Mouse (Mus musculus) Patski (cell line): ENCODE measurements around the gene Pdlim7. TPM values are rescaled to one million over a fixed set of nuclear protein-coding genes. Genes with fewer than 3 reads are reported as not detected.

Experiments used
- ATAC-seq: fragments of 100-300 bp; one replicate; pipeline ENCODE4 v1.8.0; 2021
- CTCF ChIA-PET: fragments of 350-600 bp; sonication (Branson Sonifier 250); formaldehyde crosslinking; loops from one replicate; lab custom pipeline; 2022; ENCODE audit warnings: inconsistent platforms; lab: Charles Lee
- POLR2A ChIA-PET: fragments of 350-600 bp; sonication (Branson Sonifier 250); formaldehyde crosslinking; loops from one replicate; lab custom pipeline; 2022; ENCODE audit warnings: antibody characterized with exemption, inconsistent platforms; lab: Charles Lee
- DNase-seq: peaks from one replicate; pipeline ENCODE4 v3.0.0-alpha.2; 2011; ENCODE audit warnings: low read depth, low spot score
- H3K27me3 ChIP-seq: fragments of 371-371 bp; one replicate; pipeline ENCODE4 v1.5.1; 2021
- CTCF ChIP-seq: fragments of 100-300 bp; IDR thresholded peaks from one replicate; pipeline ENCODE4 v1.5.1; 2021
- in situ Hi-C: fragments of 300-500 bp; cut with MboI; formaldehyde crosslinking; loops from 3 replicates; pipeline ENCODE4 v1.11.1; 2018; ENCODE audit warnings: low pct_unique_long_range_greater_than_20kb, mixed read lengths
- polyA plus RNA-seq: library from polyadenylated mRNA; unstranded; gene quantifications from one replicate; pipeline ENCODE4 v1.2.3, GENCODE M21; 2021

Pdlim7 gene
- polyA plus RNA-seq, 1 experiment from 2014 or later, result 129 TPM

DNA sequence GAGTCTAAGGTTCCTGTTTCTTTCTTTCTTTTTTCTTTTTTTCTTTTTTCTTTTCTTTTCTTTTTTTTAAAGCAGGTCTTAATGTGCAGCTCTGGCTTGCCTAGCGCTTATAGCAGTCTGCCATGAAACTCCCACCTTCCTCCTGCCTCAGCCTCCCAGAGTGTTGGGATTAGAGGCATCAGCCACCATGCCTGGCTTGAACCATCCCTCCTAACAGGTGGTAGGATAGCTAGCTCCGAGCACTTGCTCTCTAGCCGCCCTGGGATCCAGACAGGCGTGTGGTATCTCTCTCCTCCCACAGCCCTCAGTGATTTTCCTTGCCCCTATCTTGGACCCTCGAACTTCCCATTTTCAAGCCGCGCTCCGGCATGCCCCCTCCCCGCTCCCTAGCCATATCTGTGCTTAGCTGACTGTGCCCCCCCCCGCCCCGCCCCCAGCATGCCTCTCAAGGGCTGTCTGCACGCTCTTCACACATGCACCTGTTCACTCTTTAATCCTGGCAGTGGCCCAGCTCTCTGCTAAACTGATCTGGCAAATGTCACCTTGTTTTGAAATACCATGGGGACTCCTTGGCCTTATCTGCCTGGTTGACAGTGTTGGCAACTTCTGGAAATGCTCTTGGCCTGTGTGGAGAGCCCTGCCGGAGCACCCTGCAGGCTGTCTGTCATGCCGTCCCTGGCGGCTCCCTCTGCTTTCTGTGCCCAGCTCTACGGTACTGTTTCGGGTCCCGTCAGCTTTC is 18.4 kb downstream of the Pdlim7 start:
- ChIA-PET POLR2A (interaction anchor here (0.6 to 1.5 kb wide), 3 partner anchors 12 to 40 kb away, joined by 3 to 4 read pairs (median 4); no protein-coding TSS in a partner anchor), CTCF (interaction anchor here (0.9 kb wide), 1 partner anchor 90 kb away, joined by 3 read pairs; no protein-coding TSS in a partner anchor)
- H3K27me3 ChIP-seq, result no peaks in the 10 kb centered on the region
- no peak for ATAC-seq
- no peak for DNase-seq
- in situ Hi-C loops, result no loop called here
- TF ChIP-seq CTCF, result no peak

- ATAC-seq (no peak), DNase-seq (no peak)
- CTCF ChIA-PET, result no interaction called here
- no peaks in the 10 kb centered on the region for H3K27me3 ChIP-seq
- in situ Hi-C loops, result no loop called here
- no peak for TF ChIP-seq CTCF
- POLR2A ChIA-PET, result no interaction called here
These were observed 19.2 kb downstream of the Pdlim7 start for GRCm38 (mm10) chr13:55494257-55494656.

- POLR2A ChIA-PET, result interaction anchor here (0.6 to 1.7 kb wide), 6 partner anchors 13 to 394 kb away, joined by 3 to 8 read pairs (median 4); no protein-coding TSS in a partner anchor
- CTCF ChIA-PET, result interaction anchor here (0.6 kb wide), 1 partner anchor 26 kb away, joined by 3 read pairs; no protein-coding TSS in a partner anchor
- ATAC-seq (peak; percentile 41), DNase-seq (no peak)
- in situ Hi-C loops, result no loop called here
- H3K27me3 ChIP-seq, result no peaks in the 10 kb centered on the region
- TF ChIP-seq CTCF, result no peak
These were observed 25.6 kb downstream of the Pdlim7 start, which contains the start of gene Dbn1 for GRCm38 (mm10) chr13:55487578-55488498. Gene Dbn1, minus strand, starts transcription at chr13:55488111.

DNA sequence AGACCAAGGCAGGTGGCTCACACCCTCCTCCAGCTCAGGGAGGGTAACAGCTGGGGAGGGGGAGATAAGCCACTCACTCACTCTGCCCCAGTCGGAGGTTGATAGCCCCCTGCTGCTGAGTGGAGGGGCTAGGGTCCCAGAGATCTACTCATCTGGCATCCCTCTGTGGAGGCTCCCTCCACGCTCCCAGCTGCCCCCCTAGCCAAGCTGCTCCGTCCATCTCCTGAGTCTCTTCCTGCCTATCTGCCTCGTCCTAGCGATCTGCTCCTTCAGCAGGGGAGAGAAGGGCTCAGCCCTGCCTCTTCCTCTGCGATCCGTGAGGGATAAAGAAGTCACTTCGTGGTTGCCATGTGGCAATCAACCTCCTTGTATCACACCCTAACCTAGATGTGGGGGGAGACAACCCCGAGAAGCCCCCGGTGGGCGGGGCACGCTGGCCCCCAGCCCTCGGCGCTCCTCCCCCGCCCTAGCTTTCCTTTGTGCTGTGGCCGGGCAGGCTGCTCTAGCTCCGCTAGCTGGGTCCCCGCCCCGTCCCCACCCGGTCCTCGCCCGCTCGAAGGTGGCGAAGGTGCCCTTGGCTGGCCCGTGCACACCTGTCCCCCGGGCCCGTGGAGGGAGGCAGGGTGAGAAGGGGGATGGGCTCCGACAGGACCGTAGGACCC is 26.4 kb downstream of the Pdlim7 start:
- no peak for TF ChIP-seq CTCF
- no peaks in the 10 kb centered on the region for H3K27me3 ChIP-seq
- in situ Hi-C loops, result no loop called here
- ATAC-seq (peak; percentile 28), DNase-seq (no peak)
- ChIA-PET POLR2A (interaction anchor here (0.6 to 1.7 kb wide), 3 partner anchors 13 to 274 kb away, joined by 3 to 4 read pairs (median 4); no protein-coding TSS in a partner anchor), CTCF (interaction anchor here (0.6 kb wide), 1 partner anchor 27 kb away, joined by 3 read pairs; no protein-coding TSS in a partner anchor)

- in situ Hi-C loops, result no loop called here
- POLR2A ChIA-PET, result no interaction called here
- H3K27me3 ChIP-seq, result no peaks in the 10 kb centered on the region
- no peak for ATAC-seq
- TF ChIP-seq CTCF, result no peak
- CTCF ChIA-PET, result no interaction called here
- no peak for DNase-seq
These were observed 27.3 kb downstream of the Pdlim7 start for GRCm38 (mm10) chr13:55486029-55486794.

DNA sequence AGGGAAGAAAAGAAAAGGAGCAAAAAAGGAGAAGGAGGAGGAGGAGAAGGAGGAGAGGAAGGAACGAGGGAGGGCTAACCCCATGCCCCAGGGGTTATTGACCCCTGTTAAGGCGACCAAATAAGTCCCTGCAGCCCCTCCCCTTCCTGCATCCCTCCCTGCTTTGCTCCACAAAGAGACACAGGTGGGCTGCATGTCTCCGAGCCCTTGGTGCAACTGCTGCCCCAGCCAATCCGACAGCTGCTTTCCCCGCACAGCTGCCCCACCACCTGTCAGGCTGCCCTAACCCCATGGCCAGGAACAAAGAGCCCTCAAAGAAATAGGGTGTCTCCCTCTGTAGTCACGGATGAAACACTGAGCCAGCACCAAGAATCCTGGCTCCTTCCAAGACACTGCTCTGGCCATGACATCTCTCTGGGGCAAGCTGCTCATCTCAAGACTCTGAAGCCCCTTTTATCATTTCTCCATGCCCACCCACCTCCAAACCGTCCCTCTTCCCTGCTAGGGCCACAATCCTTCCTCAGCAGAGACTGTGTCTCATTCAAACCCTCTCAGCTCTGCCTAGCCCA is 28.9 kb downstream of the Pdlim7 start:
- DNase-seq (no peak), ATAC-seq (no peak)
- TF ChIP-seq CTCF, result no peak
- no peaks in the 10 kb centered on the region for H3K27me3 ChIP-seq
- POLR2A ChIA-PET, result interaction anchor here (1.1 to 1.3 kb wide), 2 partner anchors 15 to 108 kb away, joined by 4 to 5 read pairs; no protein-coding TSS in a partner anchor
- in situ Hi-C loops, result no loop called here
- CTCF ChIA-PET, result no interaction called here

DNA sequence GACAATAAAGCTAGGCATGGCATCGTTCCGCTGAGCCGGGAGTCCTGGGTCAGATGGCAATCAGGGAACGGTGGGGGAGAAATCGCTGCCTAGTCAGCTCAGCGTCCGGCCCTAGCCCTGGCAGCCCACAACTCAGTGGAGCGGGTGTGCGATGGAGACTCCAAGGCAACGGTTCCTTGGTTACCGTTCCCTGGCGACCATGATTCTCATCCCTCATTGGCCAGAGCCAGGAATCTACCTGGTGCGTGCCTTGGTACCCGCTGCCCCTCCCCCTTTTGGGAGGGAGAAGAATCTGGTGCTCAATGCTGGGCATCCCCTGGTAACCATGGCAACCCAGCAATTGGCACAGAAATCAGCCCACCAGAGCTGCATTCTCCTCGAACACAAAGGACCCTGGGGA is 29.9 kb downstream of the Pdlim7 start:
- DNase-seq (no peak), ATAC-seq (no peak)
- in situ Hi-C loops, result no loop called here
- TF ChIP-seq CTCF, result no peak
- ChIA-PET POLR2A (interaction anchor here (0.7 to 1.7 kb wide), 3 partner anchors 29 to 86 kb away, joined by 3 to 6 read pairs (median 3); no protein-coding TSS in a partner anchor), CTCF (interaction anchor here (0.7 kb wide), 1 partner anchor 9 kb away, joined by 3 read pairs; no protein-coding TSS in a partner anchor)
- no peaks in the 10 kb centered on the region for H3K27me3 ChIP-seq

DNA sequence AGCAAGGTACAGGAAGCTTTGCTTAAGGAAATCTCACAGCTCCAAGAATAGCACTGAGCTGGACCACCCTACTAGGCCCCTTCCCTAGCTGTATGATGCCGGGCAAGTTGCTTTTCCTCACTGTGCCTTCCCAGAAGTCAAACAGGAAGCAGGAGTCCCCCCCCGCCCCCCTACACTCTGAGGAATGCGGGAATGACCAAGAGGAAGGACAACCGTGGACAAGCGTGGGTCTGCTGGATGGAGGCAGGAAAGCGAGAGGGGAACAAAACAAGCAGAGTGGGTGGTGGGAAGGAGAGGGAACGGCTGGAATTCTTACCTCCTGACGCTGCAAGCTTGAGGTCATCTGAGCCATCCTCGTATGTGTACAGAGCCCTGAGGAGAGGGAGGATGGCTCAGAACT is 30.4 kb downstream of the Pdlim7 start:
- ChIA-PET CTCF (interaction anchor here (0.7 to 1.2 kb wide), 2 partner anchors 9 to 13 kb away, joined by 3 to 7 read pairs; no protein-coding TSS in a partner anchor), POLR2A (interaction anchor here (0.7 to 1.7 kb wide), 3 partner anchors 29 to 87 kb away, joined by 3 to 6 read pairs (median 3); no protein-coding TSS in a partner anchor)
- no peaks in the 10 kb centered on the region for H3K27me3 ChIP-seq
- TF ChIP-seq CTCF, result no peak
- ATAC-seq (no peak), DNase-seq (no peak)
- in situ Hi-C loops, result no loop called here

DNA sequence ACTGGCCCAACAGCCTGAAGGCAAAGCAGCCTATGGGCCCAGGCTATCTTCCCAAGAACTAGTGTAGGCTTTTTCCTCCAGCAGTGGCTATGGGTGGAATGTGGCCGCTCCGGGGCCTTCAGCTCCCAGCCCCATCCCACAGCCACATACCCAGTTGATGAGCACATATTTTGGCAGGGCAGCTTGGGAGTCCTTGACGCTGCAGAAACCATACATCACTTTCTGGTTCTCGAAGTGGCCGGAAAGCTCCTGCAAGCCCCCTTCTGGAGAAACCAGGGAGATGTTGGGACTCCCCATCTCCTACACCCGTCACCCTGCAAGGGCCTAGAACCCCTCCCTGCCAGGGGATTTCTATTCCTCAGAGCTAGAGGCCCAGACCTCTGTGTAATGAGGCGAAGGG is 30.9 kb downstream of the Pdlim7 start:
- ATAC-seq (peak; percentile 40), DNase-seq (no peak)
- no peak for TF ChIP-seq CTCF
- CTCF ChIA-PET, result interaction anchor here (1.2 kb wide), 1 partner anchor 12 kb away, joined by 7 read pairs; no protein-coding TSS in a partner anchor
- in situ Hi-C loops, result no loop called here
- H3K27me3 ChIP-seq, result no peaks in the 10 kb centered on the region
- POLR2A ChIA-PET, result interaction anchor here (1.0 to 1.7 kb wide), 2 partner anchors 30 to 35 kb away, joined by 3 to 6 read pairs; no protein-coding TSS in a partner anchor
